Mouse (Mus musculus) MEL (cell line): ENCODE measurements at regions not wholly inside any gene's neighbourhood (a gene's known extent, or its start where the extent isn't known, plus 50 kb on each side); places are given as distances from the start of the nearest gene placed in this dataset.

Source experiments
- DNase-seq: peaks from one replicate; pipeline ENCODE4 v3.0.0; 2011; ENCODE audit warnings: low read depth, low spot score
- H3K27ac ChIP-seq: 2 replicates; pipeline ENCODE4 v1.5.1; 2012; ENCODE audit warnings: low read depth, mild to moderate bottlenecking, control low read depth, low read length, moderate library complexity; ENCODE audit not compliant: control insufficient read depth
- H3K27me3 ChIP-seq, 2 experiments: fragments of 150-350 bp in 1 of 2; sonication (generic) in 1 of 2; 2 replicates each; pipeline ENCODE4 v1.6.1; 2012; ENCODE audit warnings: low read length in 2 of 2, mild to moderate bottlenecking in 2 of 2, improper control_type of control experiment in 1 of 2, moderate library complexity in 1 of 2; ENCODE audit not compliant: insufficient read depth in 2 of 2, control insufficient read depth in 1 of 2
- H3K36me3 ChIP-seq, 2 experiments: 2 replicates each; pipeline ENCODE4 v1.6.1; 2012 to 2014; ENCODE audit warnings: low read length in 2 of 2, improper control_type of control experiment in 1 of 2, inconsistent platforms in 1 of 2, mild to moderate bottlenecking in 1 of 2; ENCODE audit not compliant: insufficient read depth in 2 of 2, control insufficient read depth in 1 of 2
- H3K4me1 ChIP-seq, 2 experiments: fragments of 150-350 bp in 1 of 2; sonication (generic) in 1 of 2; 2 replicates each; pipeline ENCODE4 v1.6.1; 2012; ENCODE audit warnings: low read length in 2 of 2, improper control_type of control experiment in 1 of 2, mild to moderate bottlenecking in 1 of 2; ENCODE audit not compliant: insufficient read depth in 2 of 2, control insufficient read depth in 1 of 2
- H3K4me3 ChIP-seq, 2 experiments: fragments of 150-350 bp in 1 of 2; sonication (generic) in 1 of 2; 2 replicates each; pipeline ENCODE4 v1.5.1; 2012; ENCODE audit warnings: low read depth in 2 of 2, low read length in 2 of 2, mild to moderate bottlenecking in 2 of 2, moderate library complexity in 2 of 2, control low read depth in 1 of 2, improper control_type of control experiment in 1 of 2; ENCODE audit not compliant: control insufficient read depth in 1 of 2, insufficient read depth in 1 of 2
- H3K79me2 ChIP-seq: 2 replicates; pipeline ENCODE4 v1.6.1; 2012; ENCODE audit warnings: mild to moderate bottlenecking, low read length, moderate library complexity; ENCODE audit not compliant: control insufficient read depth, poor library complexity, insufficient read depth
- H3K9ac ChIP-seq: 2 replicates; pipeline ENCODE4 v1.6.1; 2012; ENCODE audit warnings: low read depth, mild to moderate bottlenecking, control low read depth, low read length, moderate library complexity; ENCODE audit not compliant: control insufficient read depth, poor library complexity, severe bottlenecking
- H3K9me3 ChIP-seq: fragments of 150-350 bp; sonication (generic); replicated peaks from 2 replicates; pipeline ENCODE4 v1.6.1; 2012; ENCODE audit warnings: mild to moderate bottlenecking, low read length, improper control_type of control experiment, moderate library complexity; ENCODE audit not compliant: insufficient read depth
- EP300 ChIP-seq, 2 experiments: IDR thresholded peaks; 2 replicates each; pipeline ENCODE4 v1.6.1; 2011; ENCODE audit warnings: improper control_type of control experiment in 2 of 2, low read length in 2 of 2, low read depth in 1 of 2, mild to moderate bottlenecking in 1 of 2
- ETS1 ChIP-seq: IDR thresholded peaks from 2 replicates; pipeline ENCODE4 v1.6.1; 2012; ENCODE audit warnings: low read depth, mild to moderate bottlenecking, inconsistent platforms, low read length, improper control_type of control experiment, moderate library complexity
- GABPA ChIP-seq: IDR thresholded peaks from 2 replicates; pipeline ENCODE4 v1.6.1; 2012; ENCODE audit warnings: low read depth, mild to moderate bottlenecking, inconsistent platforms, low read length, improper control_type of control experiment, moderate library complexity
- GATA1 ChIP-seq: IDR thresholded peaks from 2 replicates; pipeline ENCODE4 v1.6.1; 2011; ENCODE audit warnings: low read depth, low read length, improper control_type of control experiment
- JUND ChIP-seq: IDR thresholded peaks from 2 replicates; pipeline ENCODE4 v1.6.1; 2011; ENCODE audit warnings: low read depth, mild to moderate bottlenecking, improper control_type of control experiment, low read length
- KAT2A ChIP-seq: conservative IDR thresholded peaks from 2 replicates; pipeline ENCODE4 v1.6.1; 2012; ENCODE audit warnings: low read depth, low read length, improper control_type of control experiment, inconsistent platforms
- MYC ChIP-seq: IDR thresholded peaks from 2 replicates; pipeline ENCODE4 v1.6.1; 2011; ENCODE audit warnings: low read depth, mild to moderate bottlenecking, low read length, improper control_type of control experiment, moderate library complexity
- POLR2A ChIP-seq, 2 experiments: IDR thresholded peaks; 2 replicates each; pipeline ENCODE4 v1.6.1; 2011 to 2012; ENCODE audit warnings: low read length in 2 of 2, mild to moderate bottlenecking in 2 of 2, control low read depth in 1 of 2, improper control_type of control experiment in 1 of 2, low read depth in 1 of 2, moderate library complexity in 1 of 2; ENCODE audit not compliant: control insufficient read depth in 1 of 2, insufficient read depth in 1 of 2, poor library complexity in 1 of 2
- POLR2AphosphoS5 ChIP-seq: IDR thresholded peaks from 2 replicates; pipeline ENCODE4 v1.6.1; 2012; ENCODE audit warnings: low read depth, borderline replicate concordance, mild to moderate bottlenecking, inconsistent platforms, low read length, moderate library complexity, mixed read lengths
- SIN3A ChIP-seq: IDR thresholded peaks from 2 replicates; pipeline ENCODE4 v1.6.1; 2012; ENCODE audit warnings: low read length, improper control_type of control experiment, inconsistent platforms
- TAL1 ChIP-seq: IDR thresholded peaks from 2 replicates; pipeline ENCODE4 v1.6.1; 2012; ENCODE audit warnings: mild to moderate bottlenecking, inconsistent platforms, low read length, moderate library complexity, mixed read lengths
- TBP ChIP-seq: IDR thresholded peaks from 2 replicates; pipeline ENCODE4 v1.8.0; 2011; ENCODE audit warnings: low read depth, low read length, improper control_type of control experiment
- UBTF ChIP-seq: IDR thresholded peaks from 2 replicates; pipeline ENCODE4 v1.6.1; 2012; ENCODE audit warnings: low read depth, mild to moderate bottlenecking, inconsistent platforms, low read length, improper control_type of control experiment, moderate library complexity, borderline replicate concordance; ENCODE audit not compliant: insufficient read depth

DNA sequence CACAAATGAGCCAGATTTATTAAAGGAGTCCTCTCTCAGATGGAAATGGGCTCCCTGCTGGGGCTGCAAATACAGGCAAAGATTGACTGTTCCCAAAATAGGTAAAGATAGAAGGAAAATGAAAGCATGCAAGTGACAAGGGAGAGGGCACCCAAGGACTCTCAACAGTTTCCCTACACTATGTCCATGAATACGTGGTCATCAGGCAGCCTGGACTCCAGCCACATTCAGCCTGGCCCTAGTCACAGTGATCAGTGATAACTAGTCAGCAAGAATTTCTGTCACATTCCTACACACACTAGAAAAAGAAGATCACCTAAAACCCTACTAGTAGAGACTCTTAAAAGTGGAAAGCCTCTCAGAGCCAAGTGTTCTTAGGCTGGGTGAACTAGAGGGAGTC, 56.9 kb upstream of the Plxna2 start:
- H3K4me1 ChIP-seq: no peaks in the 10 kb centered on the region
- TF ChIP-seq EP300 (IDR thresholded peaks at IDR 0.05; ENCODE audit: low read depth in 1 of 2, low read length in 2 of 2) (no peak), GABPA (no peak), TBP (no peak), KAT2A (no peak), JUND (no peak), UBTF (no peak)
- no peak overlapping the region for H3K9ac ChIP-seq
- H3K9me3 ChIP-seq: no peaks in the 10 kb centered on the region
- H3K36me3 ChIP-seq: no peaks in the 10 kb centered on the region
- H3K79me2 ChIP-seq: no peaks in the 10 kb centered on the region
- DNase-seq: no peak
- no peaks in the 10 kb centered on the region for H3K27me3 ChIP-seq
- no peak overlapping the region for H3K4me3 ChIP-seq
- H3K27ac ChIP-seq: no peak overlapping the region

DNA sequence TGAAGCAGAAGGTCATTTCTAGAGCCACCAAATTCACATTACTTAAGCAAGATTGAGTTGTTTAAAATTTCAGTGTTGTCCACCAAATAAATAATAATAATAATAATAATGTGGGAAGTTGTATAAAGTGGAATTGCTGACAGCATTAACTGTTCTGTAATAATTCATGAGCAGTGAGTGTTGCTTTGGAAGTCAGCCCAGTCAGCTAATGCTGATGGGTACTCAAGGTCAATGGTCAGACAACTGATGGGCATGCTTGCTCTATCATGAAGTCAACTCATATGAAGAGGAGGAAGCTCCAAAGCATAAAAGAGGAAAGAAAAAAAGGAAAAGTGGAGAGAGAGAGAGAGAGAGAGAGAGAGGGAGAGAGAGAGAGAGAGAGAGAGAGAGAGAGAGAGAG, 69.4 kb upstream of the Plxna2 start:
- Histone ChIP-seq H3K9ac (no peak overlapping the region), H3K36me3 (no peaks in the 10 kb centered on the region), H3K9me3 (no peaks in the 10 kb centered on the region)
- TF ChIP-seq POLR2AphosphoS5: no peak
- TF ChIP-seq SIN3A: no peak
- no peak for TF ChIP-seq POLR2A (IDR thresholded peaks at IDR 0.05; ENCODE audit: control insufficient read depth in 1 of 2, insufficient read depth in 1 of 2, low read depth in 1 of 2, low read length in 2 of 2, poor library complexity in 1 of 2)
- TF ChIP-seq ETS1: no peak
- TF ChIP-seq, all 39 proteins: peak for 0
- Histone ChIP-seq H3K79me2 (no peaks in the 10 kb centered on the region), H3K27me3 (no peaks in the 10 kb centered on the region), H3K4me3 (no peak overlapping the region), H3K4me1 (no peaks in the 10 kb centered on the region), H3K27ac (no peak overlapping the region)
- DNase-seq: no peak

DNA sequence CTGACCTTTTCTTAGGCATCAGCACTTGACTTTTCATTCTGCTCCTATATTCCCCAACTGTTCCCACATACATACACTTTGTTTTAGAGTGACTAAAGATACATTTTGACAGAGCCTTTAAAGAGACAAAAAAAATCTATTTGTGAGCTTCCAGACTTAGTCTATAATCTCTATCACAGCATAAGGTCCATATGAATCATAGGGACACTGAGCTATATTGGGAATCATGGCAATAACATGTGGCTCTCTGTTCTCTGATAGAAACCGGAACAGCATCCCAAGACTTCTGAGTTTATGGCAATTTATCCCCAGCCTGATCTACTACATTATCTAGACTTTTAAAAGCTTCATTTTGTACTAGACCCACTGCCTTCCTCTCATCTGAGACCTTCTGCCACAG, 69.8 kb upstream of the Plxna2 start:
- Histone ChIP-seq H3K36me3 (no peaks in the 10 kb centered on the region), H3K27ac (no peak overlapping the region), H3K79me2 (no peaks in the 10 kb centered on the region)
- TF ChIP-seq GATA1 (no peak), ETS1 (no peak), EP300 (IDR thresholded peaks at IDR 0.05; ENCODE audit: low read depth in 1 of 2, low read length in 2 of 2) (no peak), MYC (no peak), TAL1 (no peak)
- TF ChIP-seq, all 39 proteins: peak for 0
- H3K4me3 ChIP-seq: no peak overlapping the region
- H3K9ac ChIP-seq: no peak overlapping the region
- no peaks in the 10 kb centered on the region for H3K4me1 ChIP-seq
- no peaks in the 10 kb centered on the region for H3K27me3 ChIP-seq
- no peak for DNase-seq
- no peaks in the 10 kb centered on the region for H3K9me3 ChIP-seq
